16 mouse cellular contexts compared by ENCODE assay signal in the genomic region with DNA sequence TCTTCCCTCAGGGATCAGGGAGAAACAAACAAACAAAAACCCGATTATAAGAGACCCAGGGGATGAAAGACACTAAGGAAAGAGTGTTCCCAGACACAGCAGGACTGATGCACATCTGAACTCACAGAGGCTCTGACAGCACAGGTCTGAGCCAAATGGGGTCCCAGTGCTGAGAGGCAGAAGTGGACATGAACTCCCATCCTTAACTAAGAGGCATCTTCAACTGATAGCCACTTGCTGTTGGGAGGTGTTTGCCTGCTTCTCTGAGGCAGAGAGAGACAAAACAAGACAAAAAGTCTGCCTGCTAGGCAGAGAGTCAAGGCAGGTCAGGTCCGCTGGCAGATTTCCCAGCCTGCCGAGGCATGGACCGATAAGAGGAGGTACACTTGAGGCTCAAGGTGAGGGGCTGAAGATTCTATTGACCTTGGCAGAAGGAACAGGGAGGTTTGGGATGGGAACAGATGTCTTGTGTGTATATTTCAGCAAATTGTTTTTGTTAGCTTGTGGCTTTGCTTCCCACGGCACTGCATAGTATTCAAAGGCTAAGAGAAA. TPM values are rescaled to one million over a fixed set of nuclear protein-coding genes. Genes with fewer than 3 reads are reported as not detected.
DNase-seq lines count a peak whose midpoint lies in the region; ATAC-seq and TF ChIP-seq lines count a peak whose summit lies in the region.
"Had no signal": no experiment of that assay in that cellular context is flagged by ENCODE, and none has a peak within 500 bp of the region (broad histone marks: within the 10 kb centered on the region; RNA-seq: fewer than 3 reads in every experiment).

No protein-coding gene starts in this region.

- peaks cover 28% of the 10 kb centered on the region for H3K36me3 ChIP-seq in heart, embryonic 14.5 days (ENCODE audit: control insufficient read depth, insufficient read depth, low read length)
- 0 out of 2 replicates have a peak, but pooled peaks cover 6% of the 10 kb centered on the region for H3K36me3 ChIP-seq in heart, embryonic 11.5 days (ENCODE audit: control insufficient read depth, insufficient read depth, low read length)
- H3K36me3 ChIP-seq: midbrain, embryonic 15.5 days had no signal

- TF ChIP-seq POLR2A in embryonic fibroblast, embryonic 13.5 days (IDR thresholded peaks at IDR 0.05; ENCODE audit: low read depth, low read length) = peak; percentile 53

- no peaks in the 10 kb centered on the region for H3K9me3 ChIP-seq in heart, embryonic 14.5 days (ENCODE audit: control insufficient read depth, low read length)
- H3K9me3 ChIP-seq in heart, embryonic 11.5 days (replicated peaks; ENCODE audit: control insufficient read depth, low read length) = no peaks in the 10 kb centered on the region
- H3K9me3 ChIP-seq: embryonic facial prominence, embryonic 13.5 days; kidney, embryonic 15.5 days; lung, embryonic 15.5 days; midbrain, embryonic 15.5 days had no signal

- no peaks in the 10 kb centered on the region for H3K27me3 ChIP-seq in heart, embryonic 14.5 days (ENCODE audit: control insufficient read depth, insufficient read depth, low read length)
- H3K27me3 ChIP-seq in heart, embryonic 11.5 days (ENCODE audit: control insufficient read depth, insufficient read depth, low read length) = no peaks in the 10 kb centered on the region
- H3K27me3 ChIP-seq: embryonic facial prominence, embryonic 13.5 days; kidney, embryonic 15.5 days had no signal

- H3K4me1 ChIP-seq in heart, embryonic 14.5 days (ENCODE audit: control insufficient read depth in 2 of 2, insufficient read depth in 2 of 2, low read length in 2 of 2) = peaks cover 12 to 14% of the 10 kb centered on the region in 2 experiments
- H3K4me1 ChIP-seq in heart, embryonic 11.5 days (ENCODE audit: control insufficient read depth, insufficient read depth, low read length) = peaks cover 10% of the 10 kb centered on the region
- peaks cover 8% of the 10 kb centered on the region for H3K4me1 ChIP-seq in embryonic fibroblast, embryonic 13.5 days (ENCODE audit: control insufficient read depth, insufficient read depth, low read length)

- no peak overlapping the region for H3K4me3 ChIP-seq in heart, embryonic 14.5 days (ENCODE audit: control insufficient read depth in 1 of 2, insufficient read depth in 1 of 2, low read depth in 1 of 2, low read length in 2 of 2)
- no peak overlapping the region for H3K4me3 ChIP-seq in heart, embryonic 11.5 days (ENCODE audit: low read depth, low read length)
- no peak overlapping the region for H3K4me3 ChIP-seq in embryonic fibroblast, embryonic 13.5 days (ENCODE audit: insufficient read depth, low read length)
- H3K4me3 ChIP-seq: embryonic facial prominence, embryonic 13.5 days; kidney, embryonic 15.5 days; lung, embryonic 15.5 days; midbrain, embryonic 15.5 days had no signal

- H3K27ac ChIP-seq in heart, embryonic 14.5 days (replicated peaks in 1 of 2; ENCODE audit: control insufficient read depth in 1 of 2, insufficient read depth in 1 of 2, low read depth in 2 of 2, low read length in 2 of 2) = peak overlapping the region in 1 of 2 experiments; percentile 62; a peak in 2 of 4 replicates
- no peak overlapping the region for H3K27ac ChIP-seq in heart, embryonic 11.5 days (ENCODE audit: low read depth, low read length)
- no peak overlapping the region for H3K27ac ChIP-seq in embryonic fibroblast, embryonic 13.5 days (ENCODE audit: insufficient read depth, low read length)
- H3K27ac ChIP-seq: embryonic facial prominence, embryonic 13.5 days; kidney, embryonic 15.5 days; lung, embryonic 15.5 days; midbrain, embryonic 15.5 days had no signal

- DNase-seq in NIH3T3 (ENCODE audit: low read depth) = peak; percentile 16
- DNase-seq in urinary bladder, postnatal 36 days (ENCODE audit: low spot score in 2 of 2) = no peak
- DNase-seq: right cerebral cortex, postnatal 14 days had no signal

- H3K4me2 ChIP-seq in heart, embryonic 14.5 days (ENCODE audit: low read length) = peak overlapping the region; percentile 32
- no peak overlapping the region for H3K4me2 ChIP-seq in heart, embryonic 11.5 days
- H3K4me2 ChIP-seq: embryonic facial prominence, embryonic 13.5 days; kidney, embryonic 15.5 days; lung, embryonic 15.5 days; midbrain, embryonic 15.5 days had no signal

- TF ChIP-seq CTCF in embryonic fibroblast, embryonic 13.5 days (IDR thresholded peaks at IDR 0.05; ENCODE audit: borderline replicate concordance, insufficient read depth, low read length) = no peak

- H3K9ac ChIP-seq in heart, embryonic 14.5 days (ENCODE audit: low read length) = peak overlapping the region; percentile 21
- H3K9ac ChIP-seq in heart, embryonic 11.5 days (ENCODE audit: low read depth, low read length) = no peak overlapping the region
- H3K9ac ChIP-seq: embryonic facial prominence, embryonic 13.5 days; kidney, embryonic 15.5 days; lung, embryonic 15.5 days; midbrain, embryonic 15.5 days had no signal

- WGBS in heart, embryonic 14.5 days = 12% methylated on average over 5 of the region's 5 CpGs
- whole genome bisulfite sequencing in heart, embryonic 11.5 days (ENCODE audit: insufficient replicate concordance) = 35% methylated on average over 5 of the region's 5 CpGs

- ATAC-seq in heart, embryonic 14.5 days (ENCODE audit: insufficient number of reproducible peaks, insufficient read depth, low FRiP score, low read depth) = 0 out of 2 replicates have a peak, but pooled peaks have one; percentile 40
- ATAC-seq in heart, embryonic 11.5 days (replicated peaks; ENCODE audit: insufficient number of reproducible peaks, low FRiP score, low TSS enrichment) = no peak
- peak; percentile 61 for ATAC-seq in megakaryocyte progenitor cell, adult 5-6 weeks (replicated peaks; ENCODE audit: poor library complexity)
- ATAC-seq in inflammation-experienced regulatory T-cells, adult 6 months = no peak
- ATAC-seq: midbrain, embryonic 15.5 days had no signal

RNA-seq across cellular contexts. Expression of a gene that starts 8.6 kb away (rescaled TPM):
- 0.22 and 0.36 TPM in 2 replicates for polyA plus RNA-seq in heart, embryonic 14.5 days (2014; fragmentation: Nextera tagmentation; extraction: Ambion mirVana)
- polyA plus RNA-seq in heart, embryonic 11.5 days (2014; fragmentation: Nextera tagmentation; extraction: Ambion mirVana) = 0.83 TPM in 1 of 2 replicates, not detected in the other
- not detected in 2 replicates for polyA plus RNA-seq in embryonic fibroblast, embryonic 13.5 days (2011; ENCODE audit: insufficient read length, low read depth, missing spikeins)
- not detected in 2 replicates for total RNA-seq in megakaryocyte progenitor cell, adult 5-6 weeks (2015)
- total RNA-seq in megakaryocyte progenitor cell, adult 5-6 weeks (2017) = not detected in 2 replicates
- not detected for polyA plus RNA-seq in inflammation-experienced regulatory T-cells, adult 6 months (2017; shearing (Covaris generic))
- total RNA-seq: heart, postnatal 36 days; left cerebral cortex, adult 18-20 months had no signal
- polyA plus RNA-seq: neural tube, embryonic 14.5 days had no signal

RNA-seq across cellular contexts. Expression of a gene that starts 10.2 kb away (rescaled TPM):
- polyA plus RNA-seq in heart, embryonic 14.5 days (2014; fragmentation: Nextera tagmentation; extraction: Ambion mirVana) = 147 and 153 TPM in 2 replicates
- polyA plus RNA-seq in heart, embryonic 11.5 days (2014; fragmentation: Nextera tagmentation; extraction: Ambion mirVana) = 168 and 172 TPM in 2 replicates
- polyA plus RNA-seq in embryonic fibroblast, embryonic 13.5 days (2011; ENCODE audit: insufficient read length, low read depth, missing spikeins) = 200 and 221 TPM in 2 replicates
- total RNA-seq in megakaryocyte progenitor cell, adult 5-6 weeks (2015) = 0.44 and 0.54 TPM in 2 replicates
- not detected in 2 replicates for total RNA-seq in megakaryocyte progenitor cell, adult 5-6 weeks (2017)
- polyA plus RNA-seq in inflammation-experienced regulatory T-cells, adult 6 months (2017; shearing (Covaris generic)) = 1 to 10 TPM in 1 of 3 experiments, under 1 TPM in 1, not detected in 1; 0.26 to 1.0 TPM
- total RNA-seq: CH12.LX had no signal

RNA-seq across cellular contexts. Expression of a gene that starts 19.0 kb away (rescaled TPM):
- 6.4 and 7.4 TPM in 2 replicates for polyA plus RNA-seq in heart, embryonic 14.5 days (2014; fragmentation: Nextera tagmentation; extraction: Ambion mirVana)
- polyA plus RNA-seq in heart, embryonic 11.5 days (2014; fragmentation: Nextera tagmentation; extraction: Ambion mirVana) = 6.6 and 7.9 TPM in 2 replicates
- 9.1 and 9.8 TPM in 2 replicates for polyA plus RNA-seq in embryonic fibroblast, embryonic 13.5 days (2011; ENCODE audit: insufficient read length, low read depth, missing spikeins)
- total RNA-seq in megakaryocyte progenitor cell, adult 5-6 weeks (2015) = 4.3 TPM in 2 replicates
- total RNA-seq in megakaryocyte progenitor cell, adult 5-6 weeks (2017) = 4.7 and 7.2 TPM in 2 replicates
- 1 to 10 TPM; 2.6 to 4.9 (median 2.8) TPM for polyA plus RNA-seq in inflammation-experienced regulatory T-cells, adult 6 months (2017; shearing (Covaris generic))

RNA-seq across cellular contexts. Expression of a gene that starts 19.7 kb away (rescaled TPM):
- polyA plus RNA-seq in heart, embryonic 14.5 days (2014; fragmentation: Nextera tagmentation; extraction: Ambion mirVana) = 8.2 and 8.5 TPM in 2 replicates
- polyA plus RNA-seq in heart, embryonic 11.5 days (2014; fragmentation: Nextera tagmentation; extraction: Ambion mirVana) = 7.7 and 8.7 TPM in 2 replicates
- 9.0 and 11.1 TPM in 2 replicates for polyA plus RNA-seq in embryonic fibroblast, embryonic 13.5 days (2011; ENCODE audit: insufficient read length, low read depth, missing spikeins)
- total RNA-seq in megakaryocyte progenitor cell, adult 5-6 weeks (2015) = 6.9 and 7.1 TPM in 2 replicates
- 9.5 and 11.8 TPM in 2 replicates for total RNA-seq in megakaryocyte progenitor cell, adult 5-6 weeks (2017)
- 1 to 10 TPM; 4.9 to 5.6 (median 5.5) TPM for polyA plus RNA-seq in inflammation-experienced regulatory T-cells, adult 6 months (2017; shearing (Covaris generic))

RNA-seq across cellular contexts. Expression of a gene that starts 41.1 kb away (rescaled TPM):
- 15.1 and 16.3 TPM in 2 replicates for polyA plus RNA-seq in heart, embryonic 14.5 days (2014; fragmentation: Nextera tagmentation; extraction: Ambion mirVana)
- 18.1 and 18.2 TPM in 2 replicates for polyA plus RNA-seq in heart, embryonic 11.5 days (2014; fragmentation: Nextera tagmentation; extraction: Ambion mirVana)
- polyA plus RNA-seq in embryonic fibroblast, embryonic 13.5 days (2011; ENCODE audit: insufficient read length, low read depth, missing spikeins) = 17.9 and 21.1 TPM in 2 replicates
- total RNA-seq in megakaryocyte progenitor cell, adult 5-6 weeks (2015) = 34.2 and 39.5 TPM in 2 replicates
- 20.5 and 25.3 TPM in 2 replicates for total RNA-seq in megakaryocyte progenitor cell, adult 5-6 weeks (2017)
- polyA plus RNA-seq in inflammation-experienced regulatory T-cells, adult 6 months (2017; shearing (Covaris generic)) = 1 to 10 TPM; 5.4 to 8.6 (median 7.3) TPM

Comparison
In these comparisons a context has a peak if more than half of its experiments do, and no peak if none do; other contexts are left out.
1. ATAC-seq: peak in heart, embryonic 14.5 days (single experiment) and megakaryocyte progenitor cell, adult 5-6 weeks (single experiment); none in heart, embryonic 11.5 days (single experiment) and inflammation-experienced regulatory T-cells, adult 6 months (single experiment).
2. RNA of a gene that starts 10.2 kb away (polyA plus RNA-seq): 200 to 221 TPM in embryonic fibroblast, embryonic 13.5 days, 168 to 172 TPM in heart, embryonic 11.5 days and 147 to 153 TPM in heart, embryonic 14.5 days; 0.26 to 1.0 TPM in inflammation-experienced regulatory T-cells, adult 6 months; every median in the first group is over 10 times any median in the second.